Mouse (Mus musculus) cerebellum, adult 11-12 months (tissue): Measurements from ENCODE around the gene Ehmt1.
A peak's percentile ranks its signal among the peaks of the same experiment; 100 is the strongest.
"Not testable (repeated sequence)": the region's sequence is repeated elsewhere in the genome, so short reads cannot be mapped to it uniquely, and the experiment has no call there.

Experiments
- DNase-seq: peaks from one replicate; pipeline ENCODE4 v3.0.0; 2022

The Ehmt1 gene

DNA sequence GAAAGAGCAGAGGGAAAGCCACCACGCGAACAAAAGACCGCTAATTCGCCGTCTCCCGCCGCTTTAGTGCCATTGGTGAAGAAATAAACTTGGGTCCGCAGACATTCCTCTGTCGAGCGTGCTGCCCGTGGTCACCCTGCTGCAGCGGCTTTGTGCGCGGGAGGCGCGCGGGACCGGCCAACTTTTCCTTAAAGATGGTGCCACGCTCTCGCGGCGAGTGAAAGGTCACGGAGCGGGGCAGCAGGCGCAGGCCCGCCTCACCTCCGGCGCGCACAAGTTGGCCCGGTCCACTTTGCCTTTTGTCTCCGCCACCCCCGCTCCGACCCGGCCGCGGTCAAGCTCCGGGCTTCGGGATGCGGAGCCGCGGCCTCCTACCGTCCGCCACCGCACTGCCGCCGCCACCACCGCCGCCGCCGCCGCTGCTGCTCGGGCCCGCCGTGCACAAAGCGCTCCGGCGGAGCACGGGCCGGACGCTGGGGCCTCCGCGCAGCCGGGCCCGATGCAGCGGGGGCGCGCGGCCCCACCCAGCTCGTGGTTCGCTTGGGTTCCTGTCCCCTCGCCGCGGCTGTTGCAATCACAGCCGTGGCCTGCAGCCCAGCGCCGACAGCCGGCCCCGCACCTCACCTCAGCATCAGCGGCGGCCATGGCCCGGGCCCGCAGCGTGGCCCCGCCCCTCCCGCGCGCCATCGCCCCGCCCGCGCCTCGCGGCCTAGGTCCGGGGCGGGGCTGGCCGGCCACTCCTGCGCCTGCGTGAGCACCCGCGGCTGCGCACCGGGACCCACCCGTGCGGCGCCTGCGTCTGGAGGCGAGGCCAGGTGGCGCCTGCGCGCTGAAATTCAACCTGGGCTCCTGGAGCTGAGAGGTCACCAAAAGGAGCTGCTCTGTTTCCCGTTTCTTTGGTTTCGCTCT is at the start of gene Ehmt1:
Gene Ehmt1, minus strand, starts transcription at position 685 of the 909 bp plus-strand sequence.
- peak; percentile 96 for DNase-seq

GRCm38 (mm10) chr2:24962304-24963000 is 43.0 kb upstream of the Ehmt1 start, which contains the start of gene Dph7:
Dph7 (plus strand) TSS chr2:24962400.
- DNase-seq: peak; percentile 86

GRCm38 (mm10) chr2:24960910-24961309 is 41.5 kb upstream of the Ehmt1 start:
- no peak for DNase-seq

GRCm38 (mm10) chr2:24952537-24953055 is 33.2 kb upstream of the Ehmt1 start:
- no peak for DNase-seq

DNA sequence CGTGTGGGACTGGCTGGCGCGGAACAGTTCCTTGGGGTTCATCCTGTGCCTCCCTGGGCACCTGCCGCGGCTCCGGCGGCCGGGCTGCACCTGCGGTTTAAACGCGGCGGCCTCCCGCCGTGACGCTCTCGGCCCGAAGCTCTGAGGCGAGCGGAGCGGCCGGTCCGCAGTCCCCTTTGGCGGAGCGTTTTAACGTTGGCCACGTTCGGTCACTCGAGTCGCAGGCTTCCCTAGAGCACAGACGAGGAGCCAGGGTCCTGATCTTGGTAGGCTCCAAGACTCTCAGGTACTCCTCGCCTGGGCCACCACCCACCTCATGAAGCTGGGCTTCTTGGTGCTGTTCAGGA is 30.7 kb upstream of the Ehmt1 start:
- DNase-seq: no peak

GRCm38 (mm10) chr2:24949421-24950188 is 30.2 kb upstream of the Ehmt1 start, which contains the start of gene Zmynd19:
Zmynd19 (plus strand) TSS chr2:24949792.
- DNase-seq: peak; percentile 97

DNA sequence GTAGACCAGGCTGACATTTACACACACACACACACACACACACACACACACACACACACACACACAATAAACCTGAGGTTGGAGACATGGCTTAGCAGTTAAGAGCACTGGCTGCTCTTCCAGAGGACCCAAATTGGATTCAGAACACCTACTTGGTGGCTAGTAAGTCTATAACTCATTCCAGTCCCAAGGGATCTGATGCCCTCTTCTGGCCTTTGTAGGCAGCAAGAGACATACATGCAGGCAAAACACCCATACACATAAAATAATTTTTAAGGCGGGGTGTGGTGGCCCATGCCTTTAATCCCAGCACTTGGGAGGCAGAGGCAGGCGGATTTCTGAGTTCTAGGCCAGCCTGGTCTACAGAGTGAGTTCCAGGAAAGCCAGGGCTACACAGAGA is 24.9 kb upstream of the Ehmt1 start:
- DNase-seq: not testable (repeated sequence)

GRCm38 (mm10) chr2:24942092-24942491 is 22.7 kb upstream of the Ehmt1 start:
- no peak for DNase-seq

- peak; percentile 91 for DNase-seq
Measured at GRCm38 (mm10) chr2:24935057-24935796, 15.8 kb upstream of the Ehmt1 start, which contains the start of gene Arrdc1. Arrdc1 (minus strand) TSS chr2:24935252.

DNA sequence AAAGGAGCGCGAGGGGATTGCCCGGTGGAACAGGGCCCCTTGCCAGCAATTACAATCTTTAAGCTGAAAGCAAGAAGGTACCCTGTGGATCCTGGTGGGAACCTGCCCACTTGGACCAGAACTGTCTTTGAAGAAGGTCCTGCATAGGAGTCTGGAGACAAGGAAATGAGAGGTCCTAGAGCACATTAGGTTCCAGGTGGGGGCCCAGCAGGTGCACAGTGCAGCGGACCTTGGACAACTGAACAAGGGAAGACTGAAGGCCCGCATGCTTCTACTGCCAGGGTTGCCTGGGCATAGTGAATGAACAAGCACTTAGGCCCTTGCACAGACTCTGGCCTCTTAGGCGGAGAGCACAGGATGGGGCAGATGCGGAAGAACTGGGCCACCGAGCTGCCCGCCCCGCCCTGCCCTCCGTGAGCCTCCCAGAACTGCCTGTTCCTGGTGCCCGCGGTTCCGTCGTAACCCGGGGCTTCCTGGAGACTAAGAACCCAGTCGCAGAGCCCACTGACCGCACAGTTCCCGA is 15.1 kb upstream of the Ehmt1 start:
- DNase-seq: peak; percentile 77

DNA sequence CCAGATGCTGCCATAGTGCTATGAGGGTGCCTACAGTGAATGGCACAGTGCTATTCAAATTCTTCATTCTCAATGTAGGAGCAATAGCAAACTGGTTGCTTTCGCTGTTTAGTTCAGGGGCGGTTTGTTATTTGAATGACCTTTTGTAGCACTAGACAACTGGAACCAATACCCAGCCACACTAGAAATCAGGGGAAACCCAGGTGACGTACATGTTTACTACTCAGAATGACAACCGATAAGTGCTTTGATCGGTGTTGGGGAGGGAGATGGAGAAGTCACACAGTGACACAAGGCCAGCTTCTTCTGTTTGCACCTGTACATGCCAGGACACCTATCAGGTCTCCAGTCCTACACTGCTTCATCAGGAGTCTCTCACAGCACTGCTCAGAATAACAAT is 10.2 kb upstream of the Ehmt1 start:
- DNase-seq: no peak

GRCm38 (mm10) chr2:24929119-24929518 is 9.7 kb upstream of the Ehmt1 start:
- DNase-seq: no peak

DNA sequence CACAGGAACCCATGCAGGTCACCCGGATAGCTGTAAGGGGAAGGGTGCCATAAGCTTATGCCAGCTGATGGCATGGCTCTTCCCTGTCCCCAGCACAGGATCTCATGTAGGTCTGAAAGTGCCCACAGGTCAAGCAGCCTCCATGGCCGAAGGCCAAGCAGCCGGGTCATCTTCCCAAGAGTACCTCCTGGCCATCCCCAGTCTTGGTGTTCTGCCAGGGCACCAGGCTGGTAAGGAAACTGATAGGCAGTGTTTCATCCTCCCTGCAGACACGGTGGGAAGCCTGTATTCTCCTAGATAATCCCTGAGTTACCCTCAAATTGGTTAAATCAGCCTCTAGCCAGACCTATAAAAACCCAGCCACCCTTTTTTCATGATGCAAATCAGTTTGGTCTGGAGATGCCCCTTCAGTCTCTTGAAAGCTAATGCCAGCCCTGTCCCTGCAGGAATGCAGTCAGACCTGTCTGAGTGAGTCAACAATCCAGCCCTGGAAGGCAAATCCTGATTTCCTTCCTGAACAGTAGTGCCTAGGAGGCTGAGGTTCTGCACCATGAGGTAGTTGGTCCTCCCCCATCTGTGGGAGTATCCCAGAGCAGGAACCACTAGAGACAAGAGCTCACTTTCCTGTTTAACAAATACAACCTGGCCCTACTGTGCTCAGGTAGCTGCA is 8.5 kb upstream of the Ehmt1 start:
- DNase-seq: peak; percentile 66

GRCm38 (mm10) chr2:24926965-24927358 is 7.5 kb upstream of the Ehmt1 start:
- DNase-seq: no peak

GRCm38 (mm10) chr2:24926345-24926964 is 7.0 kb upstream of the Ehmt1 start:
- DNase-seq: no peak

DNA sequence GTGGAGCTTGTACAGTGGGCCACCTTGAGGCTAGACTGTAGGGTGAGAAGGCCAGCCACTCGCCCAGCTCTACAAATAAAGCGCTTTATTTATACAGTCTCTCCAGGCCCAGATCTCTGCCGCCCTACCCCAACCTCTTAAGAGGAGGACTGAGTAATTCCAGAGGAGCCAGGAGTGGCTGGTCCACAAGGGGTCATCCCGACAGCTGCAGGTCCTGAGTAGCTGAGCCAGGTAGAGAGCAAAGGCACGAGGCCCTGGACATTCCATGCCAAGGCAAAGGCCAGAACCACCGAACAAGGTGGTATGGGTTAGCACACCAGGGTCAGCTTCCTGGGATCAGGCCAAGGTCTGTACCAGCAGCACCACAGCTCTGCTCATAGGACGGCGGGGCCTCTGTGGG is 5.9 kb upstream of the Ehmt1 start:
- no peak for DNase-seq

GRCm38 (mm10) chr2:24923561-24923960 is 4.1 kb upstream of the Ehmt1 start:
- DNase-seq: no peak

DNA sequence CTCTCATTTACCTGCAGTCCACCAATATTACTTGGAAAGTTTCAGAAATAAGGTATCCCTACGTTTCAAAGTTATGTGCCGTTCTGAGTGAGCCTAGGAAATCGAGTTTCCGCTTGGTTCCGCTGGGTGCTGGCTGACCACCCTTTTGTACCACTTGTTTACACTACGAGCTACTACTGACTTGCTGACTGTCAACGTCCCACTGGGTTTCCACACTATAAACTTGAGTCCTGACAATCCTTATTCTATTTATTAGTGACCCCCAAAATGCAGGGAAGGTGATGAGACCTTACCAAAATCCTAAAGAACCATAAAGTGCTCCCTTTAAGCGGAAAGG is 393 bp upstream of the Ehmt1 start:
- DNase-seq: no peak

DNA sequence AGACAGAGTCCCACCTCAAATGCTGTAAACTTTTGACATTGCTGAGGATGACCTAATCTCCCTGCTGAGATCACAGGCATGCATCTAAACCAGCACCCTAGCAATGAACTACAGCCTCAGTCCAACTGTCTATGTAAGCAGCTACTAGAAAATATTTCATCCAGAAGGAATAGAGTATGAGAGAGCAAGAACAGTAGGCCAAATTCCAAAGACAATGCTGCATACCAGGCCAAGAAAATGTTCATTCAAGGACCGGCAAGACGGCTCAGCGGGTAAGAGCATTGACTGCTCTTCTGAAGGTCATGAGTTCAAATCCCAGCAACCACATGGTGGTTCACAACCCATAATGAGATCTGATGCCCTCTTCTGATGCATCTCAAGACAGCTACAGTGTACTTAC is 4.7 kb downstream of the Ehmt1 start:
- no peak for DNase-seq

- DNase-seq: no peak
Measured at GRCm38 (mm10) chr2:24912589-24912988, 6.8 kb downstream of the Ehmt1 start.

- no peak for DNase-seq
Measured at GRCm38 (mm10) chr2:24912189-24912588, 7.2 kb downstream of the Ehmt1 start.
